Mouse (Mus musculus): ENCODE measurements around the gene Malrd1.

GRCm38 (mm10) chr2:15815724-15816123 lies 289.4 kb downstream of the Malrd1 start:
- TF ChIP-seq CTCF (IDR thresholded peaks at IDR 0.05; ENCODE audit: borderline replicate concordance, insufficient read depth, low read length) = no peak
- TF ChIP-seq POLR2A (IDR thresholded peaks at IDR 0.05; ENCODE audit: low read depth, low read length) = no peak
